Mouse (Mus musculus): ENCODE measurements around the gene Gm9117. TPM values are rescaled to one million over a fixed set of nuclear protein-coding genes. Genes with fewer than 3 reads are reported as not detected.
"Not testable (repeated sequence)": the region's sequence is repeated elsewhere in the genome, so short reads cannot be mapped to it uniquely, and the experiment has no call there.

The Gm9117 gene
- total RNA-seq (2021), result not detected
- long read RNA-seq, experiment 1, result 0 reads
- long read RNA-seq, experiment 2, result 0 reads

- not testable (repeated sequence) for DNase-seq
Observed at GRCm38 (mm10) chr3:93943443-93943842, at the start of gene Gm9117. Gene Gm9117, minus strand, starts transcription at chr3:93943543.

- DNase-seq, result not testable (repeated sequence)
Observed at GRCm38 (mm10) chr3:93968938-93969337, 25.6 kb upstream of the Gm9117 start.

- not testable (repeated sequence) for DNase-seq
Observed at GRCm38 (mm10) chr3:93961214-93961613, 17.9 kb upstream of the Gm9117 start, which contains the start of gene Tdpoz5. Gene Tdpoz5, minus strand, starts transcription at chr3:93961314.

- not testable (repeated sequence) for DNase-seq
Observed at GRCm38 (mm10) chr3:93938386-93938785, 5.0 kb downstream of the Gm9117 start.

Other genes starting within 250 kb of the Gm9117 start
- gene Gm5773, start 170.5 kb downstream of the Gm9117 start, total RNA-seq (2021), result not detected
- not detected for gene Tdpoz4, start 147.1 kb downstream of the Gm9117 start, total RNA-seq (2021)
- gene Tdpoz3, start 117.5 kb downstream of the Gm9117 start, total RNA-seq (2021), result not detected
- gene Tdpoz5, start 17.8 kb upstream of the Gm9117 start, total RNA-seq (2021), result not detected
- gene Gm9125, start 111.3 kb upstream of the Gm9117 start, total RNA-seq (2021), result not detected
- gene Gm10697, start 129.1 kb upstream of the Gm9117 start, total RNA-seq (2021), result not detected
- gene Gm10696, start 234.7 kb upstream of the Gm9117 start, total RNA-seq (2021), result not detected